Mouse (Mus musculus) ovary, postnatal 36 days (tissue): ENCODE results near the gene Kdelc1.

Experiments used
- DNase-seq: peaks from one replicate; pipeline ENCODE4 v3.0.0; 2022; ENCODE audit warnings: low spot score, mixed read lengths

The Kdelc1 gene

GRCm38 (mm10) chr1:44061836-44062235 lies 56.8 kb downstream of the Kdelc1 start, which contains the start of gene Gm8251:
Gene Gm8251, minus strand, starts transcription at chr1:44061936.
- no peak for DNase-seq

GRCm38 (mm10) chr1:44057805-44058204 lies 60.8 kb downstream of the Kdelc1 start:
- DNase-seq: no peak
